Mouse (Mus musculus): Measurements from ENCODE around the gene Fbxo10. TPM values are rescaled to one million over a fixed set of nuclear protein-coding genes. Genes with fewer than 3 reads are reported as not detected.
"Not testable (repeated sequence)": the region's sequence is repeated elsewhere in the genome, so short reads cannot be mapped to it uniquely, and the experiment has no call there.

The Fbxo10 gene
- polyA plus RNA-seq, 1 experiment from 2014 or later = 19.2 TPM

- ATAC-seq (ENCODE audit: low FRiP score, low read depth) = no peak
- Histone ChIP-seq H3K27me3 (no peaks in the 10 kb centered on the region), H3K9me3 (no peaks in the 10 kb centered on the region), H3K4me2 (replicated peaks) (no peak overlapping the region), H3K4me1 (no peaks in the 10 kb centered on the region), H3K27ac (no peak overlapping the region), H3K9ac (no peak overlapping the region), H3K36me3 (peaks cover 83% of the 10 kb centered on the region), H3K4me3 (no peak overlapping the region)
- WGBS = 83% methylated on average over 7 of the region's 7 CpGs
Observed at GRCm38 (mm10) chr4:45040795-45041194, 43.6 kb downstream of the Fbxo10 start.

- not testable (repeated sequence) for H3K4me3 ChIP-seq; H3K27ac ChIP-seq; H3K9ac ChIP-seq; H3K4me1 ChIP-seq; H3K9me3 ChIP-seq; H3K27me3 ChIP-seq; H3K4me2 ChIP-seq (replicated peaks); ATAC-seq (ENCODE audit: low FRiP score, low read depth)
- peaks cover 83% of the 10 kb centered on the region for H3K36me3 ChIP-seq
- 88% methylated on average over 7 of the region's 7 CpGs for WGBS
Observed at GRCm38 (mm10) chr4:45039546-45039945, 44.9 kb downstream of the Fbxo10 start.

GRCm38 (mm10) chr4:45038879-45039278 lies 45.5 kb downstream of the Fbxo10 start:
- H3K4me3 ChIP-seq; H3K9ac ChIP-seq; H3K4me2 ChIP-seq (replicated peaks); H3K4me1 ChIP-seq; H3K9me3 ChIP-seq; H3K27ac ChIP-seq; ATAC-seq (ENCODE audit: low FRiP score, low read depth); H3K27me3 ChIP-seq: not testable (repeated sequence)
- WGBS = 57% methylated on average over 8 of the region's 8 CpGs
- H3K36me3 ChIP-seq = peaks cover 82% of the 10 kb centered on the region

- Histone ChIP-seq H3K36me3 (peaks cover 81% of the 10 kb centered on the region), H3K4me1 (no peaks in the 10 kb centered on the region), H3K4me2 (replicated peaks) (no peak overlapping the region), H3K4me3 (no peak overlapping the region), H3K9ac (no peak overlapping the region), H3K27me3 (no peaks in the 10 kb centered on the region), H3K27ac (no peak overlapping the region), H3K9me3 (no peaks in the 10 kb centered on the region)
- WGBS = 89% methylated on average over 13 of the region's 13 CpGs
- no peak for ATAC-seq (ENCODE audit: low FRiP score, low read depth)
Observed at GRCm38 (mm10) chr4:45037455-45038410, 46.7 kb downstream of the Fbxo10 start.

- H3K4me1 ChIP-seq = no peaks in the 10 kb centered on the region
- ATAC-seq (ENCODE audit: low FRiP score, low read depth) = no peak
- no peak overlapping the region for H3K4me2 ChIP-seq (replicated peaks)
Observed at GRCm38 (mm10) chr4:45036571-45036970, 47.8 kb downstream of the Fbxo10 start.

GRCm38 (mm10) chr4:45036048-45036447 lies 48.4 kb downstream of the Fbxo10 start:
- H3K4me3 ChIP-seq = no peak overlapping the region
- no peak overlapping the region for H3K9ac ChIP-seq
- no peak overlapping the region for H3K4me2 ChIP-seq (replicated peaks)
- no peaks in the 10 kb centered on the region for H3K27me3 ChIP-seq
- no peaks in the 10 kb centered on the region for H3K4me1 ChIP-seq
- no peaks in the 10 kb centered on the region for H3K9me3 ChIP-seq
- ATAC-seq (ENCODE audit: low FRiP score, low read depth) = no peak
- H3K36me3 ChIP-seq = peaks cover 84% of the 10 kb centered on the region
- H3K27ac ChIP-seq = no peak overlapping the region
- WGBS = 92% methylated on average over 10 of the region's 10 CpGs

More at GRCm38 (mm10) chr4:45036571-45036970, 47.8 kb downstream of the Fbxo10 start:
- no peak overlapping the region for H3K4me3 ChIP-seq
- H3K27ac ChIP-seq = no peak overlapping the region
- 83% methylated on average over 5 of the region's 5 CpGs for WGBS
- H3K9ac ChIP-seq = no peak overlapping the region
- no peaks in the 10 kb centered on the region for H3K27me3 ChIP-seq
- peaks cover 84% of the 10 kb centered on the region for H3K36me3 ChIP-seq
- H3K9me3 ChIP-seq = no peaks in the 10 kb centered on the region

GRCm38 (mm10) chr4:45034693-45035628 lies 49.4 kb downstream of the Fbxo10 start:
- H3K27ac ChIP-seq = no peak overlapping the region
- no peak for ATAC-seq (ENCODE audit: low FRiP score, low read depth)
- H3K36me3 ChIP-seq = peaks cover 84% of the 10 kb centered on the region
- WGBS = 67% methylated on average over 16 of the region's 16 CpGs
- no peak overlapping the region for H3K4me2 ChIP-seq (replicated peaks)
- H3K4me1 ChIP-seq = no peaks in the 10 kb centered on the region
- no peaks in the 10 kb centered on the region for H3K27me3 ChIP-seq
- no peaks in the 10 kb centered on the region for H3K9me3 ChIP-seq
- H3K9ac ChIP-seq = no peak overlapping the region
- no peak overlapping the region for H3K4me3 ChIP-seq

GRCm38 (mm10) chr4:45032586-45032985 lies 51.8 kb downstream of the Fbxo10 start:
- H3K27me3 ChIP-seq = no peaks in the 10 kb centered on the region
- no peak overlapping the region for H3K9ac ChIP-seq
- H3K36me3 ChIP-seq = peaks cover 95% of the 10 kb centered on the region
- 90% methylated on average over 9 of the region's 9 CpGs for WGBS
- no peak for ATAC-seq (ENCODE audit: low FRiP score, low read depth)
- no peak overlapping the region for H3K27ac ChIP-seq
- no peaks in the 10 kb centered on the region for H3K9me3 ChIP-seq
- H3K4me1 ChIP-seq = no peaks in the 10 kb centered on the region
- H3K4me3 ChIP-seq = no peak overlapping the region
- H3K4me2 ChIP-seq (replicated peaks) = no peak overlapping the region

- H3K4me1 ChIP-seq = no peaks in the 10 kb centered on the region
- no peak for ATAC-seq (ENCODE audit: low FRiP score, low read depth)
- H3K27me3 ChIP-seq = no peaks in the 10 kb centered on the region
- H3K27ac ChIP-seq = no peak overlapping the region
- H3K9ac ChIP-seq = no peak overlapping the region
- no peak overlapping the region for H3K4me2 ChIP-seq (replicated peaks)
- H3K9me3 ChIP-seq = no peaks in the 10 kb centered on the region
- no peak overlapping the region for H3K4me3 ChIP-seq
- H3K36me3 ChIP-seq = peaks cover 80% of the 10 kb centered on the region
- 98% methylated on average over 4 of the region's 4 CpGs for WGBS
Observed at GRCm38 (mm10) chr4:45026459-45026858, 57.9 kb downstream of the Fbxo10 start.

- H3K4me2 ChIP-seq (replicated peaks) = peak overlapping the region; percentile 88
- peak overlapping the region; percentile 71 for H3K9ac ChIP-seq
- 0 out of 2 replicates have a peak, but pooled peaks have one; percentile 22 for ATAC-seq (ENCODE audit: low FRiP score, low read depth)
- no peaks in the 10 kb centered on the region for H3K27me3 ChIP-seq
- peaks cover 13% of the 10 kb centered on the region for H3K4me1 ChIP-seq
- no peaks in the 10 kb centered on the region for H3K9me3 ChIP-seq
- 2% methylated on average over 14 of the region's 14 CpGs for WGBS
- H3K36me3 ChIP-seq = peaks cover 11% of the 10 kb centered on the region
- peak overlapping the region; percentile 76 for H3K4me3 ChIP-seq
- no peak overlapping the region for H3K27ac ChIP-seq
Observed at GRCm38 (mm10) chr4:45019009-45019408, 65.4 kb downstream of the Fbxo10 start.

- Histone ChIP-seq H3K4me3 (peak within 1 kb of the TSS; percentile 76), H3K9ac (peak within 1 kb of the TSS; percentile 71), H3K4me1 (peaks cover 18% of the 10 kb centered on the region), H3K27ac (peak within 1 kb of the TSS; percentile 58; the same call in 1 of the 2 replicates), H3K4me2 (replicated peaks) (peak within 1 kb of the TSS; percentile 88), H3K36me3 (peaks cover 6% of the 10 kb centered on the region; the same call in 1 of the 2 replicates), H3K9me3 (no peaks in the 10 kb centered on the region), H3K27me3 (no peaks in the 10 kb centered on the region)
- 0% methylated on average over 29 of the region's 29 CpGs for WGBS
- peak; percentile 88 for ATAC-seq (ENCODE audit: low FRiP score, low read depth)
Observed at GRCm38 (mm10) chr4:45018452-45018980, 65.9 kb downstream of the Fbxo10 start, which contains the start of gene Polr1e. Gene Polr1e, plus strand, starts transcription at chr4:45018583.

Data from limb, embryonic 13.5 days (tissue).